Mouse (Mus musculus): ENCODE results near the gene Smcr8. TPM values are rescaled to one million over a fixed set of nuclear protein-coding genes. Genes with fewer than 3 reads are reported as not detected.
A peak's percentile ranks its signal among the peaks of the same experiment; 100 is the strongest.

The Smcr8 gene
- polyA plus RNA-seq, 1 experiment from 2014 or later = 10.2 TPM

DNA sequence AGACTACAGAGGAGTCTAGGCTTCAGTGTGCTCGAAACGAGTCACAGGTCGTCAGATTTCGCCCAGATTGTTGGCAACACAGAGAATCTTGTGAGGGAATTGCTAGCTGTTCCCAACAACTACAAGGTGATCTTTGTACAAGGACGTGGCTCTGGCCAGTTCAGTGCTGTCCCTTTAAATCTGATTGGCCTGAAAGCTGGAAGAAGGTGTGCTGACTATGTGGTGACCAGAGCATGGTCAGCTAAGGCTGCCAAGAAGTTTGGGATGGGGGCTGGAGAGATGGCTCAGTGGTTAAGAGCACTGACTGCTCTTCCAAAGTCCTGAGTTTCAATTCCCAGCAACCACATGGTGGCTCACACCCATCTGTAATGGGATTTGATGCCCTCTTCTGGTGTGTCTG lies 39.1 kb downstream of the Smcr8 start:
- Histone ChIP-seq H3K36me3 (ENCODE audit: control insufficient read depth, insufficient read depth, low read length) (no peaks in the 10 kb centered on the region), H3K4me2 (ENCODE audit: low read depth) (no peak overlapping the region), H3K27me3 (ENCODE audit: control insufficient read depth, insufficient read depth, low read length) (no peaks in the 10 kb centered on the region), H3K9me3 (ENCODE audit: control insufficient read depth, low read length) (no peaks in the 10 kb centered on the region), H3K9ac (ENCODE audit: low read length) (no peak overlapping the region), H3K4me1 (ENCODE audit: control insufficient read depth, insufficient read depth, low read length) (no peaks in the 10 kb centered on the region), H3K4me3 (ENCODE audit: low read depth, low read length) (no peak overlapping the region), H3K27ac (ENCODE audit: low read depth, low read length) (no peak overlapping the region)
- 67% methylated on average over 5 of the region's 5 CpGs for WGBS
- DNase-seq (ENCODE audit: low spot score) (no peak), ATAC-seq (ENCODE audit: insufficient read depth, low FRiP score, low TSS enrichment) (no peak)

DNA sequence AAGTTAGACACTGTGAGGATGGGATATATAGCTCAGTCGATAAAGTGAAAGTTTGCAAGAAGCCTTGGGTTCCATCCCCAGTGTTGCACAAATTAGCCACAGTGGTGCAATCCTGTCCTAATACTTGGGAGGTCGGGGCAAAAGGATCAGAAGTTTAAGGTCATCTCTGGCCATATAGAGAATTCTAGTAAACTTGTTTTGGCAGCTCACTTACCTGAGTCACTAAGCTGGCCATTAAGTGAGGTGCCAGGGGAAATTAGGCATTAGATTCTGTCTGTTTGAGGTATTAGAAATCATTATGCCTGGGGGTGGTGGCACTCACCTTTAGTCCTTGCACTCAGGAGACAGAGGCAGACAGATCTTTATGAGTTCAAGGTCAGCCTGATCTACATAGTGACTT lies 46.4 kb downstream of the Smcr8 start:
- Histone ChIP-seq H3K27me3 (ENCODE audit: control insufficient read depth, insufficient read depth, low read length) (no peaks in the 10 kb centered on the region), H3K4me1 (ENCODE audit: control insufficient read depth, insufficient read depth, low read length) (no peaks in the 10 kb centered on the region), H3K4me3 (ENCODE audit: low read depth, low read length) (no peak overlapping the region), H3K4me2 (ENCODE audit: low read depth) (no peak overlapping the region), H3K27ac (ENCODE audit: low read depth, low read length) (no peak overlapping the region), H3K9ac (ENCODE audit: low read length) (no peak overlapping the region), H3K9me3 (ENCODE audit: control insufficient read depth, low read length) (no peaks in the 10 kb centered on the region), H3K36me3 (ENCODE audit: control insufficient read depth, insufficient read depth, low read length) (no peaks in the 10 kb centered on the region)
- DNase-seq (ENCODE audit: low spot score) (no peak), ATAC-seq (ENCODE audit: insufficient read depth, low FRiP score, low TSS enrichment) (no peak)
- WGBS = 71% methylated on average over 2 of the region's 2 CpGs

DNA sequence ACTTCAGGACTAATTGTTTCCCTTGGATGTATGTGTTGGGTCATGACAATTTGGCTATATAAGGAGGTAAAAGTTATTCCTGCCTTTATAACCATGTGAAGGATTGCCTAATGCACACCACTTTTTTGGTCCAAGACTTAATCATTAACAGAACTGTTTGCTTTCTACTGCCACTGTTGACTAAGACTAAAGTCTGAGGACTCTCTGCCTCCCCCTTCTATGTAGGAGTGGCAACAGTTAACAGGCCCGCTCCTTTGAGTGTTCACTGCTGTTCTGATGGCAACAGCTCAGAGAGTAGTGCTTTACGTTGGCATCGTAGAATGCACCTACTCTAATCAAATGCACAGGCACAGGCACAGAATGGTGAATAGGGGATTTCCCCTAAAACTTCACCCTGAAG lies 47.9 kb downstream of the Smcr8 start:
- H3K27ac ChIP-seq (ENCODE audit: low read depth, low read length) = no peak overlapping the region

DNA sequence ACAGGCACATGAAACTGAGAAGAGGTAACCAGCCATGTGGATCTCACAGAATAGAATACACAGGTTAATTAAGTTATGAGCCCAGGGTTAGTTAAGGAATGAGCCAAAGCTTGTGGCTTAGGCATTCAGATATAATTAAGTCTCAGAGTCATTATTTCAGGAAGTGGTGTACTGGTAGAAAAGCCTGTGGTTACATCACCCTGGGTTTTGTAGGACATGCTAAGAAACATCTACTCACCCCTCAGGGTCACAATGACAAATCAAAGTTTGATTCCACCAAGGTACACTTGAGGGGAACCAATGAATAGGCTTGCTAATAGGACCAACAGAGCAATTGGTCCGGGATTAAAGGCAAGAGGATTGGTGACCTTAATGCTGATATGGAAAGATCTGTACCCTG lies 49.4 kb downstream of the Smcr8 start:
- DNase-seq (ENCODE audit: low spot score) (no peak), ATAC-seq (ENCODE audit: insufficient read depth, low FRiP score, low TSS enrichment) (no peak)
- H3K4me3 ChIP-seq (ENCODE audit: low read depth, low read length) = no peak overlapping the region
- H3K9me3 ChIP-seq (ENCODE audit: control insufficient read depth, low read length) = no peaks in the 10 kb centered on the region
- H3K36me3 ChIP-seq (ENCODE audit: control insufficient read depth, insufficient read depth, low read length) = no peaks in the 10 kb centered on the region
- H3K4me2 ChIP-seq (ENCODE audit: low read depth) = no peak overlapping the region
- WGBS = 48% methylated on average over 1 of the region's 1 CpGs
- no peaks in the 10 kb centered on the region for H3K4me1 ChIP-seq (ENCODE audit: control insufficient read depth, insufficient read depth, low read length)
- no peak overlapping the region for H3K27ac ChIP-seq (ENCODE audit: low read depth, low read length)
- H3K9ac ChIP-seq (ENCODE audit: low read length) = no peak overlapping the region
- no peaks in the 10 kb centered on the region for H3K27me3 ChIP-seq (ENCODE audit: control insufficient read depth, insufficient read depth, low read length)

More for the DNA sequence above, 47.9 kb downstream of the Smcr8 start:
- Histone ChIP-seq H3K9me3 (ENCODE audit: control insufficient read depth, low read length) (no peaks in the 10 kb centered on the region), H3K4me2 (ENCODE audit: low read depth) (no peak overlapping the region), H3K4me3 (ENCODE audit: low read depth, low read length) (no peak overlapping the region), H3K36me3 (ENCODE audit: control insufficient read depth, insufficient read depth, low read length) (no peaks in the 10 kb centered on the region), H3K27me3 (ENCODE audit: control insufficient read depth, insufficient read depth, low read length) (no peaks in the 10 kb centered on the region), H3K9ac (ENCODE audit: low read length) (no peak overlapping the region), H3K4me1 (ENCODE audit: control insufficient read depth, insufficient read depth, low read length) (no peaks in the 10 kb centered on the region)
- DNase-seq (ENCODE audit: low spot score) (no peak), ATAC-seq (ENCODE audit: insufficient read depth, low FRiP score, low TSS enrichment) (no peak)
- 83% methylated on average over 3 of the region's 3 CpGs for WGBS

DNA sequence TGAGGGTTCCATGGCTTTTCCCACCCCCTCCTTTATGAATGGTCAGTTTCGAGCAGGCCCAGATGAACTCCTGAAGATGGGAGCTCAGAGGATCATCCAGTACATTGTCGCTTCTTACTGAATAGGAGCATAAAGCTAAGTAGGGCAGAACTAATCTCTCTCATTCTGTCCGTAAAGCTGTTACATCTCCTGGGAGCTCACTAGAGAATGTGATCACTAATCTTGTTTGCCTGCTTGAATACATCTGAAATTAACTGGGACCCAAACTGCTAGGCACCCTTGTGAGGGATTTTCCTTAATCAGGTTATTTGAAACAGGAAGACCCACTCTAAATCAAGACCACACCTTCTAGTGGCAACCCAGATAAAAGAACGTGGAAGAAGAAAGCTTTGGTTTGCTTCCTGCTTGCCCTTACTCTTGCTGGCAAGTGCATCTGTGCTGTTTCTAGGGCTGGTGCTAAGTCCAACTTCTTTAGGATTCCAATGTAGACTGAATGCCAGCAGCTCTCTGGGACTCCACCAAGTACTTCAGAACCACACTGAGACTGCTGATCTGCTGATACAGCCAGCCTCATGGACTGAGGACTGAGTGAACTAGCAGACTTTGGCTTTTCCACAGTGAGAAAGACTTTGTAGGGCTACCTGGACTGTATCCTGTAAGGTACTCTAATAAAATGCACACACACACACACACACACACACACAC lies 50.1 kb downstream of the Smcr8 start:
- Histone ChIP-seq H3K27ac (ENCODE audit: low read depth, low read length) (no peak overlapping the region), H3K36me3 (ENCODE audit: control insufficient read depth, insufficient read depth, low read length) (no peaks in the 10 kb centered on the region), H3K4me1 (ENCODE audit: control insufficient read depth, insufficient read depth, low read length) (no peaks in the 10 kb centered on the region), H3K4me2 (ENCODE audit: low read depth) (no peak overlapping the region), H3K9ac (ENCODE audit: low read length) (no peak overlapping the region), H3K9me3 (ENCODE audit: control insufficient read depth, low read length) (no peaks in the 10 kb centered on the region), H3K4me3 (ENCODE audit: low read depth, low read length) (no peak overlapping the region), H3K27me3 (ENCODE audit: control insufficient read depth, insufficient read depth, low read length) (no peaks in the 10 kb centered on the region)
- DNase-seq (ENCODE audit: low spot score) = no peak
- ATAC-seq (ENCODE audit: insufficient read depth, low FRiP score, low TSS enrichment) = no peak
- WGBS = 50% methylated on average over 4 of the region's 4 CpGs

DNA sequence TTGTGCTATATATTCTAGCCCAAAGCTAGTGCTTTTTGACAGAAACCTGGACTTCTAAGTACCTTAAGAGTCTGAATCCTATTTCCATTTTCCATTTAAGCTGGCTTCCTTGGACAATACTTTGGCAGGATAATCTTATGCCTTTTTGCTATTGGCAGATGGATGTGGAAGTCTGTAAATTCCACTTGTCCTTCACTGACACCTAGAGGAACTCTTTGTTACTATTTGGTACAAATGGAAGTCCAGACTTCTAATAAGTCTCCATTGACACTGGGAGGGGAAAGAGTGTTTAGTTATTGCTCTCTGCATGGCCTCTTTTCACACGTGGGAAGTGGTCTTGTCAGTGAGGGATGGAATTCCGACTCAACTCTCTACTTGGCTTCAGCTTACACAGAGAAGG lies 51.6 kb downstream of the Smcr8 start:
- H3K4me2 ChIP-seq (ENCODE audit: low read depth) = no peak overlapping the region
- H3K9ac ChIP-seq (ENCODE audit: low read length) = no peak overlapping the region
- no peak overlapping the region for H3K27ac ChIP-seq (ENCODE audit: low read depth, low read length)
- H3K27me3 ChIP-seq (ENCODE audit: control insufficient read depth, insufficient read depth, low read length) = no peaks in the 10 kb centered on the region
- WGBS = 33% methylated on average over 2 of the region's 2 CpGs
- no peaks in the 10 kb centered on the region for H3K4me1 ChIP-seq (ENCODE audit: control insufficient read depth, insufficient read depth, low read length)
- no peaks in the 10 kb centered on the region for H3K36me3 ChIP-seq (ENCODE audit: control insufficient read depth, insufficient read depth, low read length)
- DNase-seq (ENCODE audit: low spot score) (no peak), ATAC-seq (ENCODE audit: insufficient read depth, low FRiP score, low TSS enrichment) (no peak)
- no peak overlapping the region for H3K4me3 ChIP-seq (ENCODE audit: low read depth, low read length)
- H3K9me3 ChIP-seq (ENCODE audit: control insufficient read depth, low read length) = no peaks in the 10 kb centered on the region

DNA sequence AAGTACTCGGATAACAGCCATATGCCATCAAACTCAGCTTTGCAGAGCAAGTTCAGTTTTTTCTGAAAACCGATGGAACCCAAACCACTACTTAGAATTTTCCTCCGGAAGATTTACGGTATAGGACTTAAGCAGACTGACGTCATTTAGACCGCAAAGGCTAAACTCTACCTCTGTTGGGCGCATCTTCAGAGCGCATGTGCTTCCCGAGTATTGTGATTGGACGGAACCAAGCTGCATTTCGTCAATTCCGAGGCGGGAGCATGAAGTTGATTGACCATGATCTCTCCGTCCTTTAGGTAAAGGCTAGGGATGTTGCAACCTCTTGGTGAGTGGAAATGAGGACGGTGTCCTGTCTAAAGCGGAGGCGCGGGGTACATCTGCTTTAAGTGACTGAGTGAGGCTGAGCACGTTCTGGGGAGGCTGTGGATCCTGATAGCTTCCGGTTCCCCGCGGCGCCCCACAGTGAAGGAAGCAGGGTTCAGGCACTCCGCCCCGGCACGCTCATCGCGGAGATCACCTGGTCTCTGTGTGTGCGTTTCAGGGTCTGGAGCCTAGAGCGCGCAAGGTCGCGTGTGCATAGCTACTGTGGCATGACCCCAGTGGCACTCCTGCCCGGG lies 53.2 kb downstream of the Smcr8 start, which contains the start of gene Dhrs7b:
Dhrs7b (plus strand) TSS at position 199 of the 620 bp plus-strand sequence.
- Histone ChIP-seq H3K9ac (ENCODE audit: low read length) (peak within 1 kb of the TSS; percentile 68), H3K4me3 (ENCODE audit: low read depth, low read length) (peak within 1 kb of the TSS; percentile 67), H3K9me3 (ENCODE audit: control insufficient read depth, low read length) (no peaks in the 10 kb centered on the region), H3K36me3 (ENCODE audit: control insufficient read depth, insufficient read depth, low read length) (no peaks in the 10 kb centered on the region), H3K27ac (ENCODE audit: low read depth, low read length) (no peak within 1 kb of the TSS; the same call in 1 of the 2 replicates), H3K4me1 (ENCODE audit: control insufficient read depth, insufficient read depth, low read length) (no peaks in the 10 kb centered on the region), H3K27me3 (ENCODE audit: control insufficient read depth, insufficient read depth, low read length) (no peaks in the 10 kb centered on the region), H3K4me2 (ENCODE audit: low read depth) (peak within 1 kb of the TSS; percentile 82)
- peak; percentile 83 for ATAC-seq (ENCODE audit: insufficient read depth, low FRiP score, low TSS enrichment)
- DNase-seq (ENCODE audit: low spot score) = peak; percentile 85
- WGBS = under 1% methylated on average over 34 of the region's 34 CpGs

DNA sequence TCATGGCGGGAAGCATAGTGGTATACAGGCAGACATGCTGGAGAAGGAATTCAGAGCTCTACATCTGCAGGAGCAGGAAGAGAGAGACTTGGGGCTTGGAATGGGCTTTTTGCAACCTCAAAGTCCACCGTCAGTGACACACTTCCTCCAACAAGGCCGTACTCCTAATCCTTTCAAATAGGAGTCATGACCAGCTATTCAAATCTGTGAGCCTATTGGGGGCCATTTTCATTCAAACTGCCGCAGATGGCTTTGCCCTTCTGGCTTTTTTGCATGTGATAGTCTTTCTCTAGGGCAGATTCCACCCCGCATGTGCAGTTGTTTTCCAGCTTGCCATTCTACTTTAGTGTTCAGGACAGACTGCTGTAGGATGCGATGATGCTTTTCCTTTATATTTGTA lies 59.6 kb downstream of the Smcr8 start:
- Histone ChIP-seq H3K27ac (ENCODE audit: low read depth, low read length) (no peak overlapping the region), H3K4me2 (ENCODE audit: low read depth) (no peak overlapping the region), H3K9ac (ENCODE audit: low read length) (no peak overlapping the region), H3K4me1 (ENCODE audit: control insufficient read depth, insufficient read depth, low read length) (no peaks in the 10 kb centered on the region), H3K4me3 (ENCODE audit: low read depth, low read length) (no peak overlapping the region), H3K36me3 (ENCODE audit: control insufficient read depth, insufficient read depth, low read length) (no peaks in the 10 kb centered on the region), H3K9me3 (ENCODE audit: control insufficient read depth, low read length) (no peaks in the 10 kb centered on the region), H3K27me3 (ENCODE audit: control insufficient read depth, insufficient read depth, low read length) (no peaks in the 10 kb centered on the region)
- no peak for ATAC-seq (ENCODE audit: insufficient read depth, low FRiP score, low TSS enrichment)
- DNase-seq (ENCODE audit: low spot score) = no peak
- 93% methylated on average over 6 of the region's 6 CpGs for WGBS
